Mouse (Mus musculus) lung, embryonic 14.5 days (tissue): ENCODE results near the gene Neto2. TPM values are rescaled to one million over a fixed set of nuclear protein-coding genes. Genes with fewer than 3 reads are reported as not detected.
"Not testable (repeated sequence)": the region's sequence is repeated elsewhere in the genome, so short reads cannot be mapped to it uniquely, and the experiment has no call there.

Source experiments
- ATAC-seq: fragments of 200-750 bp; cut with Nextera tagmentation; 2 replicates; pipeline ENCODE4 v1.8.0; 2017; ENCODE audit warnings: mild to moderate bottlenecking, moderate TSS enrichment, moderate library complexity; ENCODE audit not compliant: insufficient read depth
- DNase-seq: peaks from one replicate; pipeline ENCODE4 v3.0.0-alpha.2; 2015
- H3K27ac ChIP-seq: fragments of 300-500 bp; sonication (generic); 2 replicates; pipeline ENCODE4 v1.5.1; 2014; ENCODE audit warnings: low read depth, mild to moderate bottlenecking, moderate library complexity
- H3K27me3 ChIP-seq: fragments of 300-500 bp; sonication (generic); 2 replicates; pipeline ENCODE4 v1.6.1; 2014; ENCODE audit warnings: low read length, control low read depth; ENCODE audit not compliant: insufficient read depth
- H3K36me3 ChIP-seq: fragments of 300-500 bp; sonication (generic); 2 replicates; pipeline ENCODE4 v1.6.1; 2014; ENCODE audit warnings: control low read depth; ENCODE audit not compliant: insufficient read depth
- H3K4me1 ChIP-seq: fragments of 300-500 bp; sonication (generic); 2 replicates; pipeline ENCODE4 v1.6.1; 2014; ENCODE audit warnings: antibody characterized with exemption, control low read depth; ENCODE audit not compliant: insufficient read depth
- H3K4me2 ChIP-seq: fragments of 300-500 bp; sonication (generic); 2 replicates; pipeline ENCODE4 v1.6.1; 2014; ENCODE audit warnings: mild to moderate bottlenecking
- H3K4me3 ChIP-seq: fragments of 300-500 bp; sonication (generic); 2 replicates; pipeline ENCODE4 v1.5.1; 2014; ENCODE audit warnings: low read depth, low read length
- H3K9ac ChIP-seq: fragments of 300-500 bp; sonication (generic); 2 replicates; pipeline ENCODE4 v1.6.1; 2014
- H3K9me3 ChIP-seq: fragments of 300-500 bp; sonication (generic); 2 replicates; pipeline ENCODE4 v1.6.1; 2016; ENCODE audit warnings: low read depth, low read length, control low read depth
- CTCF ChIP-seq: IDR thresholded peaks from 2 replicates; pipeline ENCODE4 v1.5.1; 2016; ENCODE audit warnings: antibody characterized with exemption, low read depth
- WGBS: fragments of 180-500 bp; shearing (Covaris S2); extraction: QIAGEN DNeasy Blood & Tissue Kit; methylation state at CpG from one replicate; pipeline ENCODE4 v1.1.7; 2014; 5-methylcytosine and 5-hydroxymethylcytosine counted together
- polyA plus RNA-seq: library from polyadenylated mRNA; unstranded; fragments of >200 nt; fragmentation: Nextera tagmentation; extraction: Ambion mirVana; gene quantifications from 2 replicates; pipeline ENCODE4 v1.2.1, GENCODE M21; 2014

Neto2 gene
- polyA plus RNA-seq, 1 experiment from 2014 or later, result 10.0 TPM

DNA sequence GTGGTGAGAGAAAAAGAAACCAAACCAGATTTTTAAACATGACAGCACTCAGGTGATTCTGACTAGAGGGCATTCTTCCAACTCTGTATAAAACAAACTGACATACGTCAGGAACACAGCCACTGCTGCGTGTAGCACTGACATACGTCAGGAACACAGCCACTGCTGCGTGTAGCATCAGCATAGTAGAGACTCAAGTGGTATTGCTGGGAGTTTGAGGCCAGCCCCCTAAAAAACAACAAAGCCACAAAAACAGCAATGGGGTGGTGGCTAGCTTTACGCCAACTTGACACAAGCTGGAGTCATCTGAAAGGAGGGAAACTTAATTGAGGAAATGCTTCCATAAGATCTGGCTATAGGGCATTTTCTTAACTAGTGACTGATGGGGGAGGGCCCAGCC is 77.5 kb downstream of the Neto2 start:
- TF ChIP-seq CTCF, result no peak
- no peaks in the 10 kb centered on the region for H3K4me1 ChIP-seq
- no peaks in the 10 kb centered on the region for H3K36me3 ChIP-seq
- H3K4me3 ChIP-seq, result no peak overlapping the region
- 70% methylated on average over 5 of the region's 5 CpGs for WGBS
- no peaks in the 10 kb centered on the region for H3K27me3 ChIP-seq
- no peak overlapping the region for H3K27ac ChIP-seq
- no peaks in the 10 kb centered on the region for H3K9me3 ChIP-seq
- no peak overlapping the region for H3K9ac ChIP-seq
- ATAC-seq (no peak), DNase-seq (no peak)
- no peak overlapping the region for H3K4me2 ChIP-seq

DNA sequence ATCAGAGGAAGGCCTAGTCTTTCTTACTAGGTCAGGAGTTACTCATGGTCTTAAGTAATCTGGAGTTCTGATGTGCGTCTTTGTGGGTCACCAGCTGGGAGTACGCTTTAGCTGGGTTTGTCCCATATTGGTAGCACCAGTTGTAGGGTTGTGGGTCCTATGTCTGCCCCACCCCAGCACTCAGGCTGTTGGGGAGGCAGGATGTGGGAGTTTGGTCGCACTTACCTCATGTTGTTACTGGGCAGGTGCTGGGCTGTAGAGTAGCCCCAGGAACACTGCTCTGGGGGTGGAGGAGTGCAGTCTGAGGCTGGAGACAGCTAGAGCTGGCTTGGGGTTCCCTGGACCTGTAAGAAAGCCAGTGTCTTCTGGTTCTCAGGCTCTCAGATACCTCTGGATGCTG is 81.9 kb downstream of the Neto2 start:
- no peak overlapping the region for H3K4me2 ChIP-seq
- no peak overlapping the region for H3K9ac ChIP-seq
- TF ChIP-seq CTCF, result no peak
- no peaks in the 10 kb centered on the region for H3K27me3 ChIP-seq
- no peak overlapping the region for H3K27ac ChIP-seq
- no peaks in the 10 kb centered on the region for H3K4me1 ChIP-seq
- 76% methylated on average over 3 of the region's 3 CpGs for WGBS
- H3K9me3 ChIP-seq, result no peaks in the 10 kb centered on the region
- H3K36me3 ChIP-seq, result no peaks in the 10 kb centered on the region
- ATAC-seq, result no peak
- no peak overlapping the region for H3K4me3 ChIP-seq
- DNase-seq, result no peak

DNA sequence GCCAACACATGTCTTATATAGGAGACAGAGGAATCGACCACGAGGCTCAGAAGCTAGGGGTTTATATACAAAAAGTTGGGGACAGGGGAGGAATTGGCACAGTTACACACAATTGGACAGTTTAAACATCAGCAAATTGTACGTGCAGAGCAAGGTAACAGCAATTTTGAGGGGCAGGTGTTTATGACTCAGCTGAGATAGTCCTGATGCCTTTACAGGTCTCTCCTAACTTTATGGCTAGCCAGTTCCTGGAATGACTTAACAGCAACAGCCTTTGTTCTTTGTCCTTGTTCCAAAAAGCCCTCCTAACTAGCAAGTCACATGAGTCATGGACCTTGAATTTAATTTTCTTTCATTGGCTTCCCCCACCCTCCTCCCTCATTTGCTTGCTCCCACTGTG is 83.6 kb downstream of the Neto2 start:
- not testable (repeated sequence) for H3K4me1 ChIP-seq, H3K36me3 ChIP-seq, H3K4me3 ChIP-seq, ATAC-seq, H3K4me2 ChIP-seq, H3K9me3 ChIP-seq, DNase-seq, H3K9ac ChIP-seq, H3K27ac ChIP-seq, H3K27me3 ChIP-seq
- 78% methylated on average over 3 of the region's 3 CpGs for WGBS

DNA sequence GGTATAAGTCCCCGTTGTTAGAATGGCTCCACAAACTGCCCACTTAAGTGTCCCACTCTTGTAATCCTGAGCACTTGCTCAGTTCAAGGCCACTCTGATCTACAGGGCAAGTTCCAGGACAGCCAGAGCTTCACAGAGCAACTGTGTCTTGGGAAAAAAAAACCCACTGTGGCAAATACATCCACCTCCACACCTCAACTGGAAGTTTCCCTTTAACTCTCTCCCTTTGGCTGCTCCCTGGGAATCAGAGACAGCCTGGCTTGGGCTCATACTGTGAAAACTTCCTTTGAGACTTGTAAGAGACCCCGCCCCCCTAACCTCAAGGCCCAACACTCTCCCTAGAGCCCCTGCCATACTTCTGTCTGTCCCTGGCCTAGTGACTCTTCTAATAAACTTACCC is 91.9 kb downstream of the Neto2 start:
- 64% methylated on average over 2 of the region's 2 CpGs for WGBS
- TF ChIP-seq CTCF, result no peak
- H3K27me3 ChIP-seq, result no peaks in the 10 kb centered on the region

DNA sequence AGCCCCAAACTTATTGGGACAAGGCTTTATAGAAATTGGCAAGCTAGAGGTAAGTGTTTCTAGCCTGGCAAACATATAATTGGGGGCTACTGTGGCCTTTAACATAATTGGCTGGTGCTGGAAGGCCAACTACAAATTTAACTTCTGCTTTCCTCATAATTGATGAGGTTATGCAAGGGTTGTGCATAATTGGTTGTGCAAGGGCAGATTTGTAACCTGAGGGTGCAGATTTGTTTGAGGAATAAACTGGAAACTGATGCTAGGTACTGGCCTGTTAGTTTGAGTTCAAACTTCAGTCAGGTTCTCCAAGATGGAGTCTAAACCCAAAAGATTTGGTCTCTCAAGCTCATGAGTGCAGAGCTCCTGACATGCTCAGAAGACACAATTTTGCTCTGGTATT is 92.9 kb downstream of the Neto2 start:
- Histone ChIP-seq H3K27ac (no peak overlapping the region), H3K36me3 (no peaks in the 10 kb centered on the region), H3K4me1 (no peaks in the 10 kb centered on the region), H3K9me3 (no peaks in the 10 kb centered on the region), H3K27me3 (no peaks in the 10 kb centered on the region), H3K4me3 (no peak overlapping the region), H3K9ac (no peak overlapping the region), H3K4me2 (no peak overlapping the region)
- no peak for TF ChIP-seq CTCF
- ATAC-seq (no peak), DNase-seq (no peak)

More for the DNA sequence above, 91.9 kb downstream of the Neto2 start:
- Histone ChIP-seq H3K36me3 (no peaks in the 10 kb centered on the region), H3K4me3 (no peak overlapping the region), H3K4me2 (no peak overlapping the region), H3K4me1 (no peaks in the 10 kb centered on the region), H3K27ac (no peak overlapping the region), H3K9ac (no peak overlapping the region), H3K9me3 (no peaks in the 10 kb centered on the region)
- ATAC-seq (no peak), DNase-seq (no peak)

DNA sequence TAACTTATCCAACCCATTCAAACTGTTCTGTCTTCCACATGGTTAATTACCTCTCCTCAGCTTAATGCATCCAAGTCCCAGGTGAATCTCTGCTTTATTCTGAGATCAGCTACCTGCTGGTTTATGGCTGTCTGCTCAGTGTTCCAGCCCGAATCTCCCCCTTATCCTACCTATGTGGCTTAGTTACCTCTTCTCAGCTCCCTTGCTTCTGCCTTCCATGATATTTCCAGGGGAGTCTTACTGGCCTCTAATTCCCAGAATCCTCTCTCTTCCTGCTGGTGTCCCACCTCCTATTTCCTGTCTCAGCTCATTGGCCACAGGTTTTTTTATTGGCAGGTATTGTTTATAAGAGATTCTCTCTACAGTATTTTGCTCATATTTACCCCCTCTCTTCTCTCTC is 93.8 kb downstream of the Neto2 start:
- no peak for TF ChIP-seq CTCF
- Histone ChIP-seq H3K9ac (no peak overlapping the region), H3K36me3 (no peaks in the 10 kb centered on the region), H3K4me1 (no peaks in the 10 kb centered on the region), H3K27ac (no peak overlapping the region), H3K27me3 (no peaks in the 10 kb centered on the region), H3K4me3 (no peak overlapping the region), H3K9me3 (no peaks in the 10 kb centered on the region), H3K4me2 (no peak overlapping the region)
- no peak for DNase-seq
- 89% methylated on average over 1 of the region's 1 CpGs for WGBS
- no peak for ATAC-seq

DNA sequence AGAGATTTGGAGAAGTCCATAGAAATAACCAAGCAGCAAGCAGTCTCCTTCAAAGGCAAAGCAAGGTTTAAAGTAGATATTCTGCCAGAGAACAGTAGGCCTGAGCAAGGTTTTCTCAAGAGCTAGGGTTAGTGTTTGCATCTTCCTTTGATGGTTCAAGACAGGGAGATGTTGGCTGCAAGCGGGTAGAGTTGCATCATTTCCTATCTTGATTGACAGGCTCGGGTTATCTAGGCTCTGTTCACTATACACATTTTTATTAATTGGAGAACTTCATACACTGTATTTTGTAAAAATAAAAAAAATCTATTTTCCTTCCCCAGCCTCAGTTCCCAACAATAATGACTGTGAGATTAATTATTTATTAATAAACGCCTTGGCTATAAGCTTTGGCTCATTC is 94.2 kb downstream of the Neto2 start:
- no peaks in the 10 kb centered on the region for H3K9me3 ChIP-seq
- H3K27ac ChIP-seq, result no peak overlapping the region
- no peak overlapping the region for H3K9ac ChIP-seq
- DNase-seq (no peak), ATAC-seq (no peak)
- H3K4me2 ChIP-seq, result no peak overlapping the region
- H3K27me3 ChIP-seq, result no peaks in the 10 kb centered on the region
- no peaks in the 10 kb centered on the region for H3K36me3 ChIP-seq
- no peaks in the 10 kb centered on the region for H3K4me1 ChIP-seq
- no peak overlapping the region for H3K4me3 ChIP-seq
- WGBS, result 83% methylated on average over 3 of the region's 3 CpGs
- TF ChIP-seq CTCF, result no peak

DNA sequence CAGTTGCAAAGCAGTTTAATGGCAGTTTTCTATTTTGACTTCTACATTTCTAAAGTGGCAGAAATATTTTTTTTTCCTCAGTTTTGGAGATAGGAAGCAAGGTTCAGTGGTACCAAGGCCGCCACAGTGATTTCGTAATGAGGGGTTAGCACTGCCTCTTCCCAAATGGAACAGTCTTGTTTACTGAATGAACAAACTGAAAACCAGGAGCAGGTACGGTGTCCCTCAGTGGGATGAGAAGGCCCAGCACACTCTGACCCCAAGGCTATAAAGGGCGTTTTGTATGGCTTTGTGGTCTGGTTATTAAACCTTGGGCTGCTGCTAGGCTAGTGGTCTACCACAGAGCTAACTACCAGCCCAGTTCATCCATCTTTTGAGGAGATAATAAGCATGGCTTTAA is 96.5 kb downstream of the Neto2 start:
- TF ChIP-seq CTCF, result no peak
- no peak for ATAC-seq
- H3K27ac ChIP-seq, result no peak overlapping the region
- H3K36me3 ChIP-seq, result no peaks in the 10 kb centered on the region
- no peak overlapping the region for H3K9ac ChIP-seq
- DNase-seq, result no peak
- no peaks in the 10 kb centered on the region for H3K27me3 ChIP-seq
- H3K4me1 ChIP-seq, result no peaks in the 10 kb centered on the region
- 74% methylated on average over 4 of the region's 4 CpGs for WGBS
- no peak overlapping the region for H3K4me3 ChIP-seq
- H3K9me3 ChIP-seq, result no peaks in the 10 kb centered on the region
- H3K4me2 ChIP-seq, result no peak overlapping the region
